Mouse (Mus musculus): ENCODE data around the gene Slc25a13. TPM values are rescaled to one million over a fixed set of nuclear protein-coding genes. Genes with fewer than 3 reads are reported as not detected.

Gene Slc25a13
- 0.69 and 3.4 TPM in 2 replicates for polyA plus RNA-seq (2012; ENCODE audit: low replicate concordance)

DNA sequence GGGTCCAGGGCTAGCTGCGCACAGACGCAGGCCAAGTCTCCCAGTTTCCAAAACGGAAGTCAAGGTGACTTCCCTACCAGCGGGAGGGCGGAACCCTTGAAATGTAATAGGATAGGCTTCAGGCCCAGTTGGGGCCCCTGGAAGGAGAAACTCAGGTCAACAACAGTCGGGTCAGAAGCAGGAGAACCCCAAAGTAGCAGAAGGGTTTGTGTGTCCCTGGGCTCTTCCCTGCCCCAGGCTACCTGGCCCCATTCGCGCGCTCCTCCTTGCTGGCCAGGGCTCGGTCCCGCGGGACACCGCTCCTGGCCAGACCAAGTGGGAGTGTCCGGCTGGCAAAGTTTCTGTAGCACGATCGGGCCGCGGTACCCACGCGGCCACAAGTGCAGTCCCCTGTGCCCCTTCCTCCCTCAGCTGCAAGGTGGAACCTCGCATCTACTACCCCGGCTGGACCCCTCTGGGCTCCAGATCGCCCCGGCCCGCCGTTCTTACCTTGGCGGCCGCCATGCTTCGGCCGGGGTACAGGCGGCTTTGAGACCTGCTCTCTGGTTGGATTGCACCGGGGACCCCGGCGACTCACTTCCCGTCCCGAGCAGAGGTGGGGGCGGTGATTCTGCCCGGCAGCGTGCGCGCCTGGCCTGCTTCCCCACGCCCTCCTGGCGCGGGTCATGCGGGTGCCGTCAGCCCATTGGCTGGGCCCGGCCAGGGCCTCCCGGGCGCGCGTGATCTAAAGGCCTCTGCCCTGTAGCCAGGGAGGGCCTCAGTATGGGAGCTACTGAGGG is at the start of gene Slc25a13:
Slc25a13 (minus strand) TSS at position 667 of the 779 bp plus-strand sequence.

